Mouse (Mus musculus) lung, adult 18-20 months (tissue): ENCODE measurements at regions not wholly inside any gene's neighbourhood (a gene's known extent, or its start where the extent isn't known, plus 50 kb on each side); places are given as distances from the start of the nearest gene placed in this dataset.
A peak's percentile ranks its signal among the peaks of the same experiment; 100 is the strongest.
"Not testable (repeated sequence)": the region's sequence is repeated elsewhere in the genome, so short reads cannot be mapped to it uniquely, and the experiment has no call there.

ENCODE experiments used
- DNase-seq, 2 experiments: peaks; one replicate each; pipeline ENCODE4 v3.0.0; 2022; ENCODE audit warnings: mixed read lengths in 2 of 2

DNA sequence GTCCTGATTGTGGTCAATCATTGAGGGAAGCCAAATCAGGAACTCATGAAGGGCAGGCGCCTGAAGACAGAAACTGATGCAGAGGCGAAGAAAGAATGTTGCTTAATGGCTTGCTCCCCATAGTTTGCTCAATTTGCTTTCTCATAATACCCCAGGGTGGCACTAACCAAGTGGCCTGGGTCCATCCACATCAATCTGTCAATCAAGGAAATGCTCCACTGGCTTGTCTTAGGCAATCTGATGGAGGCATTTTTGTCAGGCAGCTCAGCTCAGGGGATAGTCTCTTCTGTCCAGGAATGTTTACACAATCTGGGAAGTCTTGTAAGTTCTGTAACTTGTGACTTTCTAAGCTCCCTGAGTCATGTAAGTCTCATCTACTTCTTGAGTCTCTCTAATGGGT, 50.0 kb upstream of the Klhl24 start:
- no peak for DNase-seq

- DNase-seq, result not testable (repeated sequence)
Measured at GRCm38 (mm10) chr16:20035166-20035565, 52.3 kb upstream of the Klhl6 start.

DNA sequence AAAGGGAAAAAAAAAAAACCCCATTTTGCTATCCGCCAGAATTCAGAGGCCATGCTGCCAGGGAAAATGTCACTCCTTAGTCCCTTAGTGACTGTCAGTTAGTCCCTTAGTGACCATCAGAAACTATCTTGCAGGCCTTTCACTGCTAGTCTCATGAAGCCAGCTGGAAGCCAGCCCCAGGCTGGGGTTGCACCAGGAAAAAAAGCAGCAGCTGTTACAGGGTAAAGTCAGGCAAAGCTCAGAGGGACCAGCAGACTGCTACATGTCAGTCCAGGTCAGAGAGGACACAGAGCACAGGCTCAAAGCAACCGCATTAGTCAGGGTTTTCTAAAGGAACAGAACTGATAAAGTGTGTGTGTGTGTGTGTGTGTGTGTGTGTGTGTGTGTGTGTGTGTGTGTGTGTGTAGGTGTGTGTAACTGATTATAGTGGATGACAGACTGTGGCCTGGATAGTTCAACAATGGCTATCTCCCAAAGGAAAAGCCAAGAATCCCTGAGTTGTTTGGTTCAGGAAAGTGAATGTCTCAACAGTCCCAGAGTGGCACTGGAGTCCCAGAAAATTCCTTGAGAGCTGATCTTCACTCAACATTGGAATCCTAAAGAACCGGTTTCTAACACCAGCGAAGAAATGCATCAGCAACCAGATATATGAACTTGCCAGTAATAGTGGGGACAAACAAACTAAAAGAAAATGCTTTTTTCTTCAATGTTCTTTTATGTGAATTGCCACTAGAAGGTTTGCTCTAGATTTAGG, 49.7 kb upstream of the Klhl6 start:
- DNase-seq, result peak; percentile 23 to 29
